In genomic region chr15:101220905-101221297, GRCm38 (mm10) we compare ENCODE assay signal across 10 mouse cellular contexts. TPM values are rescaled to one million over a fixed set of nuclear protein-coding genes. Genes with fewer than 3 reads are reported as not detected.
DNase-seq lines count a peak whose midpoint lies in the region; ATAC-seq and TF ChIP-seq lines count a peak whose summit lies in the region.
"Had no signal": no experiment of that assay in that cellular context is flagged by ENCODE, and none has a peak within 500 bp of the region (broad histone marks: within the 10 kb centered on the region; RNA-seq: fewer than 3 reads in every experiment).

No protein-coding gene starts in this region.

- peak overlapping the region; percentile 47; the same call in 1 of the 2 replicates for H3K9ac ChIP-seq in forebrain, embryonic 11.5 days (ENCODE audit: low read length)
- H3K9ac ChIP-seq in forebrain, embryonic 16.5 days (replicated peaks; ENCODE audit: low read depth, low read length) = no peak overlapping the region
- no peak overlapping the region for H3K9ac ChIP-seq in forebrain, embryonic 14.5 days (ENCODE audit: low read length)
- no peak overlapping the region for H3K9ac ChIP-seq in midbrain, embryonic 14.5 days (replicated peaks; ENCODE audit: low read length)

- DNase-seq in forebrain, embryonic 11.5 days (ENCODE audit: low spot score) = peak; percentile 84
- peak; percentile 63 for DNase-seq in forebrain, embryonic 14.5 days (ENCODE audit: low spot score)
- DNase-seq in midbrain, embryonic 14.5 days = peak; percentile 71
- no peak for DNase-seq in thymus, postnatal 25 days
- no peak for DNase-seq in urinary bladder, postnatal 25 days (ENCODE audit: low spot score)
- DNase-seq: adrenal gland, adult 2 months; B cell, adult 2 months had no signal

- H3K79me3 ChIP-seq in C2C12 (ENCODE audit: low read depth) = no peaks in the 10 kb centered on the region

- peaks cover 7% of the 10 kb centered on the region for H3K27me3 ChIP-seq in forebrain, embryonic 11.5 days (ENCODE audit: control insufficient read depth, insufficient read depth, low read length)
- H3K27me3 ChIP-seq in forebrain, embryonic 16.5 days (replicated peaks; ENCODE audit: control insufficient read depth, insufficient read depth, low read length) = peaks cover 3% of the 10 kb centered on the region; the same call in 1 of the 2 replicates
- H3K27me3 ChIP-seq in C2C12 (ENCODE audit: control insufficient read depth, insufficient read depth, insufficient read length) = no peaks in the 10 kb centered on the region
- 0 out of 2 replicates have a peak, but pooled peaks cover 5% of the 10 kb centered on the region for H3K27me3 ChIP-seq in forebrain, embryonic 14.5 days (replicated peaks; ENCODE audit: control insufficient read depth, insufficient read depth, low read length)
- H3K27me3 ChIP-seq in midbrain, embryonic 14.5 days (ENCODE audit: control insufficient read depth, insufficient read depth, low read length) = no peaks in the 10 kb centered on the region

- peak overlapping the region; percentile 48 for H3K4me2 ChIP-seq in forebrain, embryonic 11.5 days (ENCODE audit: low read depth, low read length, severe bottlenecking)
- no peak overlapping the region for H3K4me2 ChIP-seq in forebrain, embryonic 16.5 days (ENCODE audit: low read length)
- H3K4me2 ChIP-seq in forebrain, embryonic 14.5 days (ENCODE audit: low read length) = no peak overlapping the region
- peak overlapping the region; percentile 25; the same call in 1 of the 2 replicates for H3K4me2 ChIP-seq in midbrain, embryonic 14.5 days (ENCODE audit: low read length)

- 3% methylated on average over 8 of the region's 8 CpGs for WGBS in forebrain, embryonic 11.5 days
- WGBS in forebrain, embryonic 16.5 days = 2% methylated on average over 8 of the region's 8 CpGs
- 3% methylated on average over 8 of the region's 8 CpGs for WGBS in forebrain, embryonic 14.5 days
- WGBS in midbrain, embryonic 14.5 days = 3% methylated on average over 8 of the region's 8 CpGs

- H3K9me3 ChIP-seq in forebrain, embryonic 11.5 days (ENCODE audit: control insufficient read depth, low read length) = no peaks in the 10 kb centered on the region
- no peaks in the 10 kb centered on the region for H3K9me3 ChIP-seq in forebrain, embryonic 16.5 days (ENCODE audit: control insufficient read depth, low read length)
- H3K9me3 ChIP-seq in forebrain, embryonic 14.5 days (replicated peaks; ENCODE audit: control insufficient read depth, low read length) = no peaks in the 10 kb centered on the region
- H3K9me3 ChIP-seq in midbrain, embryonic 14.5 days (ENCODE audit: control insufficient read depth, low read length) = no peaks in the 10 kb centered on the region

- H3K79me2 ChIP-seq in C2C12 (ENCODE audit: control insufficient read depth, insufficient read depth) = no peaks in the 10 kb centered on the region

- H3K4me1 ChIP-seq in forebrain, embryonic 11.5 days (replicated peaks; ENCODE audit: control insufficient read depth, insufficient read depth, low read length) = peaks cover 33% of the 10 kb centered on the region; the same call in 1 of the 2 replicates
- H3K4me1 ChIP-seq in forebrain, embryonic 16.5 days (replicated peaks; ENCODE audit: control insufficient read depth, insufficient read depth, low read length) = peaks cover 22% of the 10 kb centered on the region
- peaks cover 24% of the 10 kb centered on the region for H3K4me1 ChIP-seq in forebrain, embryonic 14.5 days (ENCODE audit: control insufficient read depth, insufficient read depth, low read length)
- H3K4me1 ChIP-seq in midbrain, embryonic 14.5 days (ENCODE audit: control insufficient read depth, insufficient read depth, low read length) = peaks cover 34% of the 10 kb centered on the region

- TF ChIP-seq CTCF in C2C12 (IDR thresholded peaks at IDR 0.05; ENCODE audit: control insufficient read depth, insufficient read depth, insufficient read length) = no peak

- ATAC-seq in forebrain, embryonic 11.5 days (replicated peaks; ENCODE audit: low FRiP score) = peak; percentile 65
- no peak for ATAC-seq in forebrain, embryonic 16.5 days
- peak; percentile 19; the same call in 1 of the 2 replicates for ATAC-seq in forebrain, embryonic 14.5 days
- peak; percentile 58 for ATAC-seq in midbrain, embryonic 14.5 days (ENCODE audit: low FRiP score, low TSS enrichment)
- ATAC-seq in activated CD4-positive, CD25-positive, alpha-beta regulatory T cell, adult 4 months = no peak

- H3K36me3 ChIP-seq in forebrain, embryonic 11.5 days (ENCODE audit: control insufficient read depth, insufficient read depth, low read length) = no peaks in the 10 kb centered on the region
- no peaks in the 10 kb centered on the region for H3K36me3 ChIP-seq in forebrain, embryonic 16.5 days (ENCODE audit: control insufficient read depth, insufficient read depth)
- H3K36me3 ChIP-seq in C2C12 (ENCODE audit: control insufficient read depth, insufficient read depth) = no peaks in the 10 kb centered on the region
- H3K36me3 ChIP-seq in forebrain, embryonic 14.5 days (ENCODE audit: control insufficient read depth, insufficient read depth, low read length) = no peaks in the 10 kb centered on the region
- no peaks in the 10 kb centered on the region for H3K36me3 ChIP-seq in midbrain, embryonic 14.5 days (ENCODE audit: control insufficient read depth, insufficient read depth, low read length)

- H3ac ChIP-seq in C2C12 (ENCODE audit: control insufficient read depth, insufficient read length, low read depth) = peak overlapping the region; percentile 13

- no peak overlapping the region for H3K4me3 ChIP-seq in forebrain, embryonic 11.5 days (ENCODE audit: low read depth, low read length)
- H3K4me3 ChIP-seq in forebrain, embryonic 16.5 days (replicated peaks; ENCODE audit: low read length) = no peak overlapping the region
- no peak overlapping the region for H3K4me3 ChIP-seq in C2C12 (ENCODE audit: insufficient read depth, poor library complexity, severe bottlenecking)
- H3K4me3 ChIP-seq in forebrain, embryonic 14.5 days (ENCODE audit: low read depth, low read length) = no peak overlapping the region
- no peak overlapping the region for H3K4me3 ChIP-seq in midbrain, embryonic 14.5 days (replicated peaks; ENCODE audit: low read depth, low read length)

- H3K27ac ChIP-seq in forebrain, embryonic 11.5 days (ENCODE audit: low read depth, low read length) = peak overlapping the region; percentile 87
- H3K27ac ChIP-seq in forebrain, embryonic 16.5 days (ENCODE audit: low read length) = no peak overlapping the region
- no peak overlapping the region for H3K27ac ChIP-seq in forebrain, embryonic 14.5 days (ENCODE audit: low read depth, low read length)
- peak overlapping the region; percentile 37; the same call in 1 of the 2 replicates for H3K27ac ChIP-seq in midbrain, embryonic 14.5 days (replicated peaks; ENCODE audit: low read depth, low read length)

TF ChIP-seq in C2C12, 6 proteins besides CTCF, POLR2A, EP300 and RAD21:
- peak; percentile 72 for TF ChIP-seq MYOD1 (IDR thresholded peaks at IDR 0.05; ENCODE audit: control insufficient read depth, insufficient read length, low read depth)
- no peak for TF ChIP-seq MYOG (IDR thresholded peaks at IDR 0.05; ENCODE audit: control insufficient read depth, extremely low read depth, insufficient read length)
- TF ChIP-seq MAX (IDR thresholded peaks at IDR 0.05) = no peak
- TF ChIP-seq USF1 (IDR thresholded peaks at IDR 0.05; ENCODE audit: low read depth) = no peak
- TF ChIP-seq CEBPB (IDR thresholded peaks at IDR 0.05; ENCODE audit: low read depth) = peak; percentile 62
- no peak for TF ChIP-seq FOSL1 (IDR thresholded peaks at IDR 0.05; ENCODE audit: insufficient read depth, low read length, poor library complexity, severe bottlenecking)

RNA-seq across cellular contexts. Expression of gene Grasp, which starts 3.1 kb away (rescaled TPM):
- 4.6 and 5.6 TPM in 2 replicates for polyA plus RNA-seq in forebrain, embryonic 11.5 days (2014; fragmentation: Nextera tagmentation; extraction: Ambion mirVana)
- polyA plus RNA-seq in forebrain, embryonic 16.5 days (2015; fragmentation: Nextera tagmentation; extraction: Ambion mirVana) = 1.3 and 1.8 TPM in 2 replicates
- 7.1 TPM for polyA plus RNA-seq in C2C12 (2012; fragmentation: generic; extraction: Trizol)
- polyA plus RNA-seq in forebrain, embryonic 14.5 days (2014; fragmentation: Nextera tagmentation; extraction: Ambion mirVana) = 0.93 and 1.0 TPM in 2 replicates
- polyA plus RNA-seq in midbrain, embryonic 14.5 days (2014; fragmentation: Nextera tagmentation; extraction: Ambion mirVana) = 0.93 and 0.97 TPM in 2 replicates
- not detected for polyA plus RNA-seq in activated CD4-positive, CD25-positive, alpha-beta regulatory T cell, adult 4 months (2017; shearing (Covaris generic))

RNA-seq across cellular contexts. Expression of gene Nr4a1, which starts 33.2 kb away (rescaled TPM):
- polyA plus RNA-seq in forebrain, embryonic 11.5 days (2014; fragmentation: Nextera tagmentation; extraction: Ambion mirVana) = 2.6 and 2.7 TPM in 2 replicates
- 4.5 TPM in 2 replicates for polyA plus RNA-seq in forebrain, embryonic 16.5 days (2015; fragmentation: Nextera tagmentation; extraction: Ambion mirVana)
- polyA plus RNA-seq in C2C12 (2012; fragmentation: generic; extraction: Trizol) = 8.1 TPM
- polyA plus RNA-seq in forebrain, embryonic 14.5 days (2014; fragmentation: Nextera tagmentation; extraction: Ambion mirVana) = 2.1 and 2.9 TPM in 2 replicates
- 2.9 and 3.5 TPM in 2 replicates for polyA plus RNA-seq in midbrain, embryonic 14.5 days (2014; fragmentation: Nextera tagmentation; extraction: Ambion mirVana)
- 10 to 100 TPM; 37.5 to 92.8 TPM for polyA plus RNA-seq in activated CD4-positive, CD25-positive, alpha-beta regulatory T cell, adult 4 months (2017; shearing (Covaris generic))

RNA-seq across cellular contexts. Expression of gene Acvr1b, which starts 47.0 kb away (rescaled TPM):
- 15.0 and 16.0 TPM in 2 replicates for polyA plus RNA-seq in forebrain, embryonic 11.5 days (2014; fragmentation: Nextera tagmentation; extraction: Ambion mirVana)
- polyA plus RNA-seq in forebrain, embryonic 16.5 days (2015; fragmentation: Nextera tagmentation; extraction: Ambion mirVana) = 26.0 and 27.4 TPM in 2 replicates
- polyA plus RNA-seq in C2C12 (2012; fragmentation: generic; extraction: Trizol) = 3.8 TPM
- 24.7 and 33.5 TPM in 2 replicates for polyA plus RNA-seq in forebrain, embryonic 14.5 days (2014; fragmentation: Nextera tagmentation; extraction: Ambion mirVana)
- 30.4 and 39.0 TPM in 2 replicates for polyA plus RNA-seq in midbrain, embryonic 14.5 days (2014; fragmentation: Nextera tagmentation; extraction: Ambion mirVana)
- polyA plus RNA-seq in activated CD4-positive, CD25-positive, alpha-beta regulatory T cell, adult 4 months (2017; shearing (Covaris generic)) = 1 to 10 TPM; 3.5 to 3.6 TPM

Comparison
In these comparisons a context has a peak if more than half of its experiments do, and no peak if none do; other contexts are left out.
1. ATAC-seq: peak in forebrain, embryonic 11.5 days (single experiment), forebrain, embryonic 14.5 days (single experiment) and midbrain, embryonic 14.5 days (single experiment); none in forebrain, embryonic 16.5 days (single experiment) and activated CD4-positive, CD25-positive, alpha-beta regulatory T cell, adult 4 months (single experiment).
2. H3K27ac ChIP-seq: peak in forebrain, embryonic 11.5 days (single experiment) and midbrain, embryonic 14.5 days (single experiment); none in forebrain, embryonic 16.5 days (single experiment) and forebrain, embryonic 14.5 days (single experiment).
3. H3K4me2 ChIP-seq: peak in forebrain, embryonic 11.5 days (single experiment) and midbrain, embryonic 14.5 days (single experiment); none in forebrain, embryonic 16.5 days (single experiment) and forebrain, embryonic 14.5 days (single experiment).
4. DNase-seq: peak in forebrain, embryonic 11.5 days (single experiment), forebrain, embryonic 14.5 days (single experiment) and midbrain, embryonic 14.5 days (single experiment); none in thymus, postnatal 25 days (single experiment) and urinary bladder, postnatal 25 days (single experiment).